Mouse (Mus musculus): ENCODE measurements around the gene Hmmr. TPM values are rescaled to one million over a fixed set of nuclear protein-coding genes. Genes with fewer than 3 reads are reported as not detected.

Gene Hmmr
- total RNA-seq, 2 experiments from 2014 or later: 71.2 to 78.5 TPM

DNA sequence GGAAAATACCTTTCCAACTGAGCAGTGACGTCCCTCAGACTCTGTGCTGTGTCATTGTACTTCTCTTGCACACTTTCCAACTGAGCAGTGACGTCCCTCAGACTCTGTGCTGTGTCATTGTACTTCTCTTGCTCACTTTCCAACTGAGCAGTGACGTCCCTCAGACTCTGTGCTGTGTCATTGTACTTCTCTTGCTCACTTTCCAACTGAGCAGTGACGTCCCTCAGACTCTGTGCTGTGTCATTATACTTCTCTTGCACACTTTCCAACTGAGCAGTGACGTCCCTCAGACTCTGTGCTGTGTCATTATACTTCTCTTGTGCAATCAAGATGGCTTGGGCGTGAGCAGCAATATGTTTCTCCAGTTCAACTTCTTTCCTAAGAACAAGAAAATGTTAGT lies 23.3 kb downstream of the Hmmr start:
- peak; percentile 95 for ATAC-seq (ENCODE audit: poor library complexity, severe bottlenecking)

- ATAC-seq (ENCODE audit: poor library complexity, severe bottlenecking): peak; percentile 1; the same call in 1 of the 2 replicates
Observed at GRCm38 (mm10) chr11:40695103-40695502, 38.1 kb downstream of the Hmmr start, which contains the start of gene Mat2b. Gene Mat2b (minus strand): TSS chr11:40695203.

DNA sequence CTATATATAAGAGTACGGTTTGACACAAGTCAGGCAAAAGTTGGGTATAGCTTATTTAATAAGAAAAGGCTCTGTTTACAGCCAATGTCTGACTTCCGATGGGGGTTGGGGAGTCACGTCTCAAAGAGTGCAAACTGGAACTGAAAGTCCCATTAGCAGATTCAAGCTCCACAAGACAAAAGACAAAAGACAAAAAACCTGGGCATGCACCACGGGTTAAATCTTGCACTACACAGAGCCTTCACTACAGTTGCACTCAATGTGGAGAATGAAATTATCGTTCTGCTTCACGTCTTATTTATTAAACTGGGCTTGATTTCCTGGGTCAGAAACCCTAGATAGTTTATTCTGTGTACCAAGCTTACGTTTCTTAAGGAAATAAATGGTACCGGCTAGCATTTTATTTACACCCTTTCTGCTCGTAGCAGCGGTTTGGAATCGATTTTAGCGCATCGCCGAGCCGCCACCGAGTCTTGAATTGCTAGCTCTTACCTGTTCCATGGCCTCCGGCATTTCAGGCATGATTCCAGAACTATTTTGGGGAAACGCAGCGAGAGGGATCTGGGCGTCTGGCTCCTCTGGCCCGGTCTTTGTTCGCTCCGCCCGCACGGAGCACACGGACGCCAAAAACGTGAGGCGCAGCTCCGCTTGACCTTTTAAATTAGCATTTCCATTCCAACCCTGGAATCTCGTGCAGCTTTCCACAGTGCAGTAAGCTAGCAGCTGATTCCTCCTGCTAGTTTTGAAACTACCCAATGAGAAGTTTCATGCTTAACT lies 38.7 kb downstream of the Hmmr start:
- peak; percentile 38 for ATAC-seq (ENCODE audit: poor library complexity, severe bottlenecking)

DNA sequence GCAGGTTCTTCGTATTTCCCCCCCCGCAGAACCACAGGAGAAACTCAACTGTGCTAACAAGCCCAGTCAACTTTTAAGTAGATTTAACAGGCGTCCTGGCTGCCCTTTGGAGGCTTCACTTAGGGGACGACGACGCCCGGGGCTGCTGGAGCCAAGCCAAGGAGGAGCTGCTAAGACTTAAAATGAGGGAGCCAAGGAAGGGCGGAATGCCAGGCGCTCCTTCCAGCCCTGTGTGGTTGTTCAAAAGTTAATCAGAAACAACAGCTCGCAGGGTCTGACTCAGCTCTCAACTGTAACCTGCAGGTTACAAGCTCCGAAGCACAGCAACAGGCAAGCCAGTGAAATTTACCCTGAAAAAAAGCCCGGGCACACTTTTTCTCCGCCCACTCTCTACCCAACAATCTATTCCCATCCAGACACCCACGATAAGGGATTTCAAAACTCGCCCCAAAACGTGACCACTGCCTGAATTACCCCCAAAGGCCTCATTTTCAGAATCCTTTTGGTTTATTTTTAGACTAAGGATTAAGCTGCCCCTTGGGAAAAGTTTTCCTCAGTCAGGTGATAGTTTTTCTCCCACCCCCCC lies 39.8 kb downstream of the Hmmr start:
- peak; percentile 5; the same call in 1 of the 2 replicates for ATAC-seq (ENCODE audit: poor library complexity, severe bottlenecking)

DNA sequence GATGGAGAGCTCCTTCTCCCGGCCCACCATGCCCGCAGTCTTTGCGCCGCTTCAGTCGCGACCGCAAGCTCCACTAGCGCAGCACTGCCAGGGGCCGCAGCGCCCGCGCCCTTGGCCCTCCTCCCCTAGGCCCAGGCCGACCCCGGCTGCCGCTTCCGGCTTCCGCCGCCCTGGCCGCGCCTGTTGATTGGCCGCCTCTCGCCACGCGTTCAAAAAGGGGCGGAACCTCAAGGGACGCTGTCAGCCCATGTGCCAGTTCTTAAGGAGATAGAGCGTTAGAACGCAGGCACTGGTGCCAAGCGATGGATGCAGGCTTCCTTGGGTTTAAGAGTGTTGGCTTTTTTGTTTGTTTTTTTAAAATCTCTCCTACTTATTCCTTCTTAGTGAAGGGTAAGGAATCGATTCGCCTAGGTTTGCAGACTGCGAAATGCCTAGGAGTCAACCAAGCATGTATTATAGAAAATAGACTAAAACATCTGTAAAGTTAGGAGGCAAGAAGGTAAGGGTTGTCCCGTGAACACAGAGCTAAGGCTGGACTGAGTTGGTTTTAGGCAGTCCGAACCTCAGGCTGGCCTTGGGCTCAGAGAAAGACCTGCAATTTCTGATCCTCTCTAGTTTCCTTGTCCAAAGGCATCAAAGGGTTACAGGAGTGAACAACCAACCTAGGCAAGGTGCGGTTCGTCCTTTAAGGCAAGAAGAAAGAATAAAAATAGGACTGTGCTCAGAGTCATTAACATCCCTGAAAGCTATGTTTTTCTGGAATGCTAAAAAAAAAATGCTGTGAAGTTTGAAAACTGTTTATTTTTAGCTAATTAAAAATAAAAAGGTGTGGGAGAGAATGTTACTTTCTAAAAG lies 40.5 kb downstream of the Hmmr start:
- ATAC-seq (ENCODE audit: poor library complexity, severe bottlenecking): peak; percentile 89

GRCm38 (mm10) chr11:40692101-40692509 lies 41.1 kb downstream of the Hmmr start:
- ATAC-seq (ENCODE audit: poor library complexity, severe bottlenecking): peak; percentile 38

DNA sequence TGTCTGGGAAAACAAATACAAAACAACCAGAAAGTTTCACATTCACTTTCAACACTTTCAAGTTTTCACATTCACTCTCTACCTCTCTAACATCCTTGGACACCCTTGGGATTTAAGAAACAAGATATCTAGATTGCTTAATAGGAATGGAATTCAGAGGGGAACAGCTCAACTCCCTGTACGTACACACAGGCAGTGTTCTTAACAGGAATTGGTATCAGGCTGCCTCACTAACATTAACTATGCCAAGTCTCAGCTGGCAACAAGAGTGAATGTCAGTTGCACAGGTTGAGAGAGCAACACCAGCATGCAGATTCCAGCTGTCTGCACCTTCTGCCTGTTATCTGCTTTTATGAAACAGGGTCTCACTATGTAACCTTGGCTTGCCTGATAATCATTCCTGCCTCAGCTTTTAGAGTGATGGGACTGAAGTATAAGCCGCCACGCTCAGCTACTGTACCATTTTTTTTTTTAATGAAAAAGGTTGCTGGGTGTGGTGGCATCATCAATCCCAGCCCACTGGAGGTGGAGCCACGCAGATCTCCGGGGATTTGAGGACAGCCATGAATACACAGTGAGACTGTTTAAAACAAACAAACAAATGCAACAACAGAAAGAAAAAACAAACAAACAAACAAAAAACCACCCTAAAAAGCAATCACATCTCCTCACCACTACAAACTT lies 42.6 kb downstream of the Hmmr start:
- no peak for ATAC-seq (ENCODE audit: poor library complexity, severe bottlenecking)

GRCm38 (mm10) chr11:40683295-40683694 lies 49.9 kb downstream of the Hmmr start:
- no peak for ATAC-seq (ENCODE audit: poor library complexity, severe bottlenecking)

DNA sequence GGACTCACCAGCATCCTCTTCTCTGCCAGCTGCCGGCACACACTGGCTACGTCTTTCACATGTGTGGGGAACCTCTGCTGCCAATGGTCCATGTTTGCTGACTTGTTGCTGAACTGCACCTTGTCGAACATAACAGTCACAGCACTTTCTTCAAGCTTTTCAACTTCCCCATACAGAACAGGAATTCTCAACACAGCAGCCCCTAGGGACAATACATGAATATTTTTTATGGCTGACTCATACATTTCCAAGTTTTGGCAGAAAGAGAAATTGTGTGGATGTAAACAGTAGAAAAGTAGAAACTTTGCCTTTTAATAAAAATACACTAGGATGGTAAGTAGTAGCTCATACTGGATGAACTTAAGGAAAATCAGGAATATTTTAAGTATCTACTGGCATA lies 50.8 kb downstream of the Hmmr start:
- no peak for ATAC-seq (ENCODE audit: poor library complexity, severe bottlenecking)

DNA sequence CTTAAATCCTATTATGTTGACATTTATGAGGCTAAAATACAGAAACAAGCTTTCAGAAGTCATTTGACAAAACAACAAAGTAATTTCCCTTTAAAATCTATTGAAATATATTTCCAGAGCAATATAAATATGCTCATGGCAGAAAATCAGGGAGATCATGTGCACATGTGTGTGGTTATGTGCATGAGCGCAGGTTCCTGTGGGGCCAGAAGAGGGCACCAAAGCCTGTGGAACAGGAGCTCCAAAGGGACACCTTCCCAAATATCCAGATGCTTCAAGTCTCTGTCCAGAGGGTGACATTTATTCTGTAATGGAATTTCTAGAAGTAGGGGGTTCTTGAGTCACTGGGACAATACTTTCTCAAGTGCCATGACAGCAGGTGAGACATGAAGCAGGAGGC lies 56.1 kb downstream of the Hmmr start:
- ATAC-seq (ENCODE audit: poor library complexity, severe bottlenecking): no peak

DNA sequence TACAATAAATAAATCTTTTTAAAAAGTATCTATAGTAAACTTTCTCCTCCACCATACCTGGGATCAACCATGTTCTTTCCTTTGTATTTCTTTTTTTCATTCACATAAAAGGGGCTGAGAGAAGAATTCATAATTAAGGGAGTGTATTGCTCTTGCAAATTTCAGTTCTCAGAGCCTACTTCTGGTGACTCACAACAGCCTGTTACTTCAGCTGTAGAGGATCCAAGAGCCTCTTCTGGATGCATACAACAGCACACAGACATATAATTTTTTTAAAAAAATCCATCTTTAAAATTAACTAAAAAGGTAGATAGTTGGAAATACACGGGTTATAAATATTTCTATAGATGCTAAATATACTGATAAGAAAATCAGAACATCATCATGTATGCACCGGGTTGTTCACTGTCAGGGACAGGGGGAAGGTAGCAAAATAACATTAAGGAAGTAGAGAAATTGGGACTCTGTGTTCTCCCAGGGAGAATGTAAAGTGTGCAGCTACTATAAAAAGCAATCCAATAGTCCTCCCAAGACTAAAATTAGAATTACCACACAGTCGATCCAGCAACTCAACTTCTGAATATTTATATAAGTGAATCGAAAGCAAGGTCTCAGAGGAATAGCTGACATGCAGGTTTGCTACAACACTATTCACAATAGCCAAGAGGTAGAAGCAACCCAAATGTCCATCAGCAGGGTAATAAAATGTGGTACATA lies 58.0 kb downstream of the Hmmr start:
- no peak for ATAC-seq (ENCODE audit: poor library complexity, severe bottlenecking)

Other genes starting within 250 kb of the Hmmr start
- 71.1 and 73.9 TPM in 2 replicates for gene Mat2b, start 38.2 kb downstream of the Hmmr start, total RNA-seq (2015)
- gene Mat2b, start 38.2 kb downstream of the Hmmr start, total RNA-seq (2017): 68.5 and 81.1 TPM in 2 replicates
- 31.9 and 44.9 TPM in 2 replicates for gene Nudcd2, start 245 bp upstream of the Hmmr start, total RNA-seq (2015)
- 62.8 and 63.0 TPM in 2 replicates for gene Nudcd2, start 245 bp upstream of the Hmmr start, total RNA-seq (2017)
- gene Ccng1, start 21.9 kb upstream of the Hmmr start, total RNA-seq (2015): 86.5 and 89.1 TPM in 2 replicates
- gene Ccng1, start 21.9 kb upstream of the Hmmr start, total RNA-seq (2017): 72.5 and 74.6 TPM in 2 replicates